Mouse (Mus musculus) kidney, adult 18-20 months (tissue): ENCODE results near the gene Smndc1.
"Not testable (repeated sequence)": the region's sequence is repeated elsewhere in the genome, so short reads cannot be mapped to it uniquely, and the experiment has no call there.

Experiments used
- DNase-seq: peaks from one replicate; pipeline ENCODE4 v3.0.0; 2021

The Smndc1 gene

DNA sequence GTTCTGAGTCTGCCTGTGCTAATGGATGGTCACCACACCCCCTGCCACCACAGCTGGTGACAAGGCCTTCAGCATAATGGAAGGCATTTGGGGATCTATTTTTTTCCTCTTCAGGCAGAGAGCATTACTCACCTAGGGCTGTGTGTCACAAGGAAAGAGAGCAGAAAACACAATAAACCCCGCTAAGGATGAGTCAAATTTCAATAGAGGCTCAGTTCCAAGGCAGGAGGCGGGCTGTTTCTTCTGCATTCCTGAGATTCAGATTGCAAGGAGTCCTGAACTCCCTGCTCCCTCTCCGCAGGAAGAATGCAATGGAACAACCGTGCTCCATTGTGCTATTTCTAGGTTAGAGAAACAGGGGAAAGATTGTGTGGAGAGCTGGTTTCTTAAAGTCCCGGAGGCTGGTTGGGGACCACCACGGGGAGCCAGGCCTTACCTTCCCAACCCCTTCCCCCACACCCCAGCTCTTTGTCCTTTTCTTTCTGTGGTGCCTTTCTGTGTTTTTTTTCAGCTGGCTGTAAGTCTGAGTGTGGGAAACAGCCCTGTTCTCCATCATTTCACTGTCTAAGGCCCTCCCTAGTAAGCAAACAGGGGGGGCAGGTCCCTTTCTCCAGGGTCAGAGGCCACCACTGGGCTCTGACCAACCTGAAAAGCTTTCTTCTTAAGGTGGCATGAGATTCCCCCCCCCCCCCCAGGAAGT, 21.9 kb upstream of the Smndc1 start:
- no peak for DNase-seq

DNA sequence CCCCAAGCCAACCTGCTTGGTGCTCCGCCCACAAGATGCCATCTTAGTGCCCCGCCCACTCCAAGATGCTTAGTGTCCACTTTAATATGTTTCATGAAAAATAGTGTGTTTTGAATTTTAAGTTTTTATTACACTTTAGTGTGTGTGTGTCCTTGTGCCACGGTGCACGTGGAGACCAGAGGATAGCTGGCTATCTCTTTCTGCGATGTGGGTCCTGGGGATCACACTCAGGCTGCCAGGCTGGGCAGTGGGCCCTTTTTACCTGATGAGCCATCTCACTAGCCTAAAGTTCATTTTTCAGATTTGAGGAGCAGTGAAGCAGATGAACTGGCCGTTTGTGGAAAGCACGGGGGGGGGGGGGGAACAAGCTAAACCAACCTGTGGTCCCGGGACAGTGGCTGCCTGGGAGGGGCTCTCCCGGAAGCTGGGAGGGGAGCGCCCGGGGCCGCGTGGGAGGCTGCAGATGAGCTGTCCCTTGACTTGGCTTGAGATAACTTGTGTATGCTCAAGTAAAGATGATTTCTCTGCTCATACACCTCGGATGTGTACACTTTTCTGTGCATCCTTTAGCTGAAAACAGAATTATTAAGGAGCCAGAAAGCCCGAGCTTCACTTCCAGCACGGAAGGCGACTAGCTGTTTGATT, 19.4 kb upstream of the Smndc1 start:
- DNase-seq = no peak

DNA sequence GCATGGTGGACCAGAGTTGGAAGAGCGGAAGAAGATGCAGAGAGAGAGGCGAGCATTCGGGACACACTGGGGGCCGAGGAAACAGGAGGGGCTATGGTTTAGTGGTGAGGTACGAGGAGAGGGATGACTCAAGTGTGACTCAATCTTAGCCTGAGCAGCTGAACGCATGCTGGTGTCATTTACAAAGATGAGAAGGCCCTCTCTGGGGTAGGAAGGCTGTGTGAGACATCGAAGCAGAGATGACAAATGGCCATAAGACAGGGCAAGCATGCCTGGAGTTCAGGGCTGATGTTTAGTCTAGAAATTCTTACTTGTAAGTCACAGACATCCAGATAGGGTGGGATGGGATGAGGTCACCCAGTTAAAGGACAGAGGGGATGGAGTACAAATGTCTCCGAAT, 18.0 kb upstream of the Smndc1 start:
- no peak for DNase-seq

DNA sequence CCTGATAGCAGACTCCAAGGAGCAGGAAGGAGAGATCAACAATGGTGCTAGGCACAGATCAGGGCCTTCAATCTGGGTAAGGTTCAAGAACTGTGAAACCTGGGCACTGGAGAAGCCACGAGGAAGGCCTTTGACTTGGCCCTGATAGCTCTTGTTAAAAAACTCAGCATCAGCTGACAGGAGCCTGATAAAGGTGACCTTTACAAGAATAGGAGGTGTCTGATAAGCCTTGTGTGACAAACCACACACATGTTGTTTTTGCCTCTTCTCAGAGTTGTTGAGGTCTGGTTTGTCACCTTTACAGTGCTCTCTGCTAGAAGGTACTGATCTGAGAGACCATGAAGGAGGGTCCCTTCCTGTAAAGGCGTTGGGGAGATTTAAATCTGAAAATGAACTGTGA, 17.0 kb upstream of the Smndc1 start:
- DNase-seq = no peak

DNA sequence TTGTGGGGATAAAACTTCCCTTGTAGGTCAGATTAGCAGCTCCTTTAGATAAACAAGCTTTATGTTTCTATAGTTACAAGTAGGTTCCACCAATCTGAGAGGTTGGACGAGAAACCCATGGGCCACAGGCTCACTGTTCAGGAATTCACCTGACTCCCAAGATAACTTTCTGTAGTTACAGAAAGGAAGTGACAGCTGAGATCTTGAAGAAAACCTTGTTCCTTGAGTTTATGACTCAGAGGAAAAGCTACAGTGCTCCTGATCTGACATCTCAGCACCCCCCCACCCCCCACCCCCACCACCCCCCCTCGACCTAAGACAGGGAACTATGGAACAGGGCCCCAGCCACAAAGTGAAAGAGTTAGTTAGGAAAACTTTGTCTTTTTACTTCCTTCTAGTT, 15.4 kb upstream of the Smndc1 start:
- DNase-seq = no peak

DNA sequence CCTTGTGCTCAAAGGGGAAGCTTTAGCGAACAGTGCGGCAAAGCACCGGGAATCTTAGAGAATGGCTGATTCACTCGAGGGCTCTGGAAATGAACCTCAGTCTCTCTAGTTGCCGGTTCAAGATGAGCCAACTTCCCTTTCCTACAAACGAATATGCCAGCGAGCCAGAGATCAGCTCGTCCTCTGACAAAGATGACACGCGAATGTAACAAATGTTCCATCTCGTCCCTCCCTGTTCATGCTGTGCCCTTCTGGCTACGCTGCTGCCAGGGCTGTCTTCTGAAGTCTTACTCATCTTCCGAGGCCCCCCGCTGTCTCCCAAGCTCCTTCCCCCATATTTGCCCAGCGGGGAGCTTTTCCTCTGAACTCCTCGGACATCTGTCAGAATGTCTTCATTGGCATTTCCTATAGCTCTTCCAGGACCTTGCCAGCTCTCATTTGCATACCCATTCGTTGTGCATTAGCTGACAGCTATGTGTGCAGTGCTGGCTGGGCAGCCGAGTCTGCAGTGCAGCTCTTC, 14.5 kb upstream of the Smndc1 start:
- DNase-seq = no peak

DNA sequence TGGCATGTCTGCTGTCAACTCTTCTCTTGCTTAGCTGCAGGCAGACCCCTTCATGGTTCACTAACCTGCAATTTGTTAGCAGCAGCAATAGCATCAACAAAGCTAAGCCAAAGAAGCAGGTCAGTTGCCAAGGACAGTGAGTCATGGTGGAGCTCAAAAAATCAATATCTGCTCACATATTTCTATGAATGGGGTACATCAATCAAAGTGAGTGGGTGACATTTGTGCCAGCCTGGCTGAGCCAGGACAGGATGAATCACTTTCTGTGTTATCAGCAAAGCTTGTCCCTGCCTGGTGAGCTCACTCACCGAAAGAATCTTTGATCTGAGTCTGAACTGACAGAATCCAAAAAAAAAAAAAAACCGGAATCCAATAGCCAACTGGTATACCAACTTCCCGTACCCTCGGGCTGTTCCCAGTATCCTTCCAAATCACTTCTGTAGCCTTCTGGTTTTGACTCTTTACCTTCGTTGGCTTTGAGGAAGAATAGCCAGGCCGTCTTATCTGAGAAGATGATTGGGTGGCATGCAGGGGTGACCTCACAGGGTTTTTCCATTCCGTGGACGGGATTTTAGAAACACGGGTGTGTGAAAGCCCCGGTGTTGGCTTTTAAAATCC, 13.9 kb upstream of the Smndc1 start:
- DNase-seq = no peak

DNA sequence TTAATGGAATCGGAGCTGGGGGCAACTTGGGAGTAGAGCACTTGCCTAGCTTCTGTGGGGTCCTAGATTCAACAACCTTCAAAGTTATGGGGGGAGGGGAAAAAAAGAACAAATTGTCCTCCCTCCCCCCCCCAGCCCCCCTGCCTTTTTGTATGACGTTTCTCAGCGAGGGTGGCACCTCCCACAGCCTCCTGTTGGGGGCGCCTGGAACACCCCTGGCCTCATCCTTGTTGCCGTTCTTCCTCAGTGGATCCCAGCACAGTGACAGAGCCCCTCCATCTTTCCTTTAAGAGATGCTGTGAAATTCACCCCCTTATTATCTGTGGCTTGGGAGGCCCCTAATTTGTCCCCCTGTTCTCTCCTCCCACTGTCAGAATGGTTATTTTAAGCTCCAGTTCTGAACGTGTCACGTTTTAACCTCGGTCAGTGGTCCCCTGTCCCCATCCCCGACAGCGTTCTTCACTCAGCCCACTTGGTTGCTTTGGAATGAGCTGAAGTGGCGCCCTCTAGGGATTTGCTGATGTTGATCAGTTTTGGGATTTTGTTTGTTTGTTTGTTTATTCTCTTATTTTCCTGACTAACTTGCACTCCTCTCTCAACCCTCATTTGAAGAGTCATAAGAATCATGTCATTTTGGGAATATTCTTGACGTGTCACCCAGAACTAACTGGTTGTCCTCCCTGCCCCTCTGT, 12.5 kb upstream of the Smndc1 start:
- DNase-seq = no peak

DNA sequence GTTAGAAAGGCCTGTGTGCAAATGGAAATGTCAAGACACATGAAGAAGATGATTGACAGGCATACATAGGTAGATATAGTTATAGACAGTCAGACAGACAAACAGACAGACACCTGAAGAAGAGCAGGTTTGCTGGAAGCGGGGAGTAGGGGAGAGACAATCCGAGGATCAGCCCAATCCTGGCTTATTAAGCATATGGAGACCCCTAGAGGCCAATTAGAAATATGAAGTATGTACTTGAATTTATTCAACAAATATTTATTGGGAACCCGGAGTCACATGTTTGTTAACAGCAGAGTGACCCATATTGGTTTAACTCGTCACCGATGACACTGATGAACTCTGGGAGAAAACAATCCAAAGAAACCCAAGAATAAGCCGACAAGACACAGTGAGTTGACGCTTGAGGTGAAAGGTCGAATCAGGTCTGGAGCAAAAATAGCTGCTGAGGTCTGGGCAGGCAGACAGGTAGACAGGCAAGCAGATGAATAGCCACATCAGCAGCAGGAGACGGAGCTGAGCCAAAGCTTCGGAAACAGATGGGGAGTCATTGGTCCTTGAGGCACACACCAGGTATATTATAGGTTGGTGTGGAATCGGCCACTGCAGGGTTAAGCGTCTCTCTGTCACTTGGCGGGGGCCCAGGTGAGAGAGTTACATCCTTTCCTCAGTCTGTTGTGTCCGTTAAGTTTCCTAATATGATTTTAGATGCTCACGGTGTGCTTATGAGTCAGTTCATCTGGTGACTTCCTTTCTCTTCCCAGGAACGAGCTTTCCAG, 10.1 kb upstream of the Smndc1 start:
- no peak for DNase-seq

DNA sequence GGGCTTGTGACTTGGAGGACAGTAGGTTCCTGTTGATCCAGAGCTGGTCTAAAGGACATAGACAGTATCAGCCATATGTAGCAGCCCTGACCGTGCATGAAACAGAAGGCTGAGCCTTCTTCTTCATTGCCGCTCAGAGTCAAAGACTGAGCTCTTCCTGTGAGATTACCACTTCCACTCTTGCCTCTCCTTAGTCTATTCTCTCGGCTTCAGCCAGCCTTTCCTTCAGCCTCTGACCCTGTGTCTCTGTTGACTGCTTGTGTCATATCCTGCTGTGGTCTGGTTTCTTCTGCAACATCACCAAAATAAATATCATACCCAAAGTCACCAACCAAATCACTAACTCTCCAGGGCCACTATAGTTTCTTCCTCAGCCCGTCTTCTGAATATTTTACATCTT, 8.8 kb upstream of the Smndc1 start:
- DNase-seq = no peak

DNA sequence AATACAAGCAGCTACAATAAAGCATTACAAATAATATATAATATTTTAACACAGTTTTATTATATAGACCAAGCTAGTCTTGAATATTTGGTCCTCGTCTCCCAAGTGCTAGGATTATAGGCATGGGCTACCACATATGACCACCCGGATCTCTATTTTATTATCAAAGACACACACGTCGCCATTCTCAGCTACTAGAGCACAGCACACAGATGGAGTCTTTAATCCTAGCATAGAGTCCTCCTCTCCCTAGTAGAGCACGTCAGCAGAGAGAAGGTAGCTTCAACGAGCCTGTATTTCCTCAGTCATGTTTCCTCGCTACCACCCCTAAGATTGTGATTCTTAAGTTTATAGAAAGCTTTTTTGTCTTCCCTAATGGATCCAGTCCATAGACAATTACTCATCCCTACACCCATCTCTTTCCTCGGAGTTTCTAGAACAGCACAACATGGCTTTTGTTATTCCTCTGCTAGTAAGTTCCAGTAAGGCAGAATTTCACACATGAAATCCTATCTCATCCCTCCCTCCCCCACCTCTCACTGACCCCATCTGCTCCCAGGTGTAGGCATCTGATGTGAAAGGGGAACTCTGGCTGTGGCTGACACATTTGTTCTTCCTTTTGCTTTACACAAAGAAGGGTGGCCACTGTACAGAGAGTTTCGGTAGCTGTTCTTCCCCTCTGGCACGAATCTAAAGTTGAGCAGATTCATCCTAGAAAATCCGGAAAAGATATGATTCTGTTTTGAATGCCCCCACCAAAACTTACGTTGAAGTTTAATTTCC, 7.3 kb upstream of the Smndc1 start:
- DNase-seq = no peak

DNA sequence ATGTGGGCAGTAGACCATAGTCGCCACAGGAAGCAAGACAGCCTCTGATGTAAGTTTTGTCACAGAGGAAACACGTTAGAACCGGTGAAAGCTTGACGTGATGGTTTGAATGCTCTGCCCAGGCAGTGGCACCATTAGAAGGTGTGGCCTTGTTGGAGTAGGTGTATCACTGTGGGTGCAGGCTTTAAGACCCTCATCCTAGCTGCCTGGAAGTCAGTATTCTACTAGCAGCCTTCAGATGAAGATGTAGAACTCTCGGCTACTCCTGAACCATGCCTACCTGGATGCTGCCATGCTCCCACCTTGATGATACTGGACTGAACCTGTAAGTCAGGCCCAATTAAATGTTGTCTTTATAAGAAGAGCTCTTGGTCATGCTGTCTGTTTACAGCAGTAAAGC, 5.4 kb upstream of the Smndc1 start:
- not testable (repeated sequence) for DNase-seq

DNA sequence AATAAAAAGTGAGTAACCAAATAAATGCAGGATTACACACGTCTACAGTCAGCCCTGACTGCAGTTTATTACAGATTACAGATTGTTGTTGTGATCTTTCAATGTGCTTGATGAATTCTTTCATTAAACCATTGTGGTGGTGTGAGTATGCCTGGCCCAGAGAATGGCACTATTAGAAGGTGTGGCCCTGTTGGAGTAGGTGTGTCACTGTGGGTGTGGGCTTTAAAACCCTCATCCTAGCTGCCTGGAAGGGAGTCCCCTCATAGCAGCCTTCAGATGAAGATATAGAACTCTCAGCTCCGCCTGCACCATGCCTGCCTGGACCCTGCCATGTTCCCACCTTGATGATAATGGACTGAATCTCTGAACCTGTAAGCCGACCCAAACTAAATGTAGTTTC, 4.6 kb upstream of the Smndc1 start:
- not testable (repeated sequence) for DNase-seq

DNA sequence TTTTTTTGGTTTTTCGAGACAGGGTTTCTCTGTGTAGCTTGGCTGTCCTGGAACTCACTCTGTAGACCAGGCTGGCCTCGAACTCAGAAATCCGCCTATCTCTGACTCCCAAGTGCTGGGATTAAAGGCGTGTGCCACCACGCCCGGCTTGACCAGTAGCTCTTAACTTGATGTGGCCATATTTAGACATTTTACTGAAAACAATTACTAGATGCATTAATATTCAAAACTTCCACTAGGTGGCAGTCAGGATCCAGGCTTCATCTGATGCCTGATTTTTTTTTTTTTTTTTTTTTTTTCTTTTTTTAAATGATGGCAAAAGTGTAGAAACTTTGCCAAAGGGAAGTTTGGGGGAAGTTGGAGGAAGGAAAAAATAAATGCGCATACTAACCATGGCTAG, 4.2 kb upstream of the Smndc1 start:
- DNase-seq = no peak

DNA sequence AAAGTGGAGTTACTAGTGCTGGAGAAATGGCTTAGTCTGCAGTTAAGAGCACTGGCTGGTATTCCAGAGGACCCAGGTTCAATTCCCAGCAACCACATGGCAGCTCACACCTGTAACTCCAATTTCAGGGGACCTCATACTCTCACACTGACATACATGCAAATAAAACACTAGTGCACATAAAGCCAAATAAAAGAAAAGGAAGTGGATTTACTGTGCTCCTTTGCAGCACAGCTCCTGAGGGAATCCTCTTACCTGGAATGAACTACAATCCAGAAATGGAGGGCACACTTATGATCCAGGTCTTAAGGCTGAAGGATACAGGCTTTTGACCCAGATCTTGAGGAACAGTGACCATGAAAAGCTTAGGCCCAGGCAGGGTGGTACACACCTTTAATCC, 3.3 kb upstream of the Smndc1 start:
- DNase-seq = no peak

DNA sequence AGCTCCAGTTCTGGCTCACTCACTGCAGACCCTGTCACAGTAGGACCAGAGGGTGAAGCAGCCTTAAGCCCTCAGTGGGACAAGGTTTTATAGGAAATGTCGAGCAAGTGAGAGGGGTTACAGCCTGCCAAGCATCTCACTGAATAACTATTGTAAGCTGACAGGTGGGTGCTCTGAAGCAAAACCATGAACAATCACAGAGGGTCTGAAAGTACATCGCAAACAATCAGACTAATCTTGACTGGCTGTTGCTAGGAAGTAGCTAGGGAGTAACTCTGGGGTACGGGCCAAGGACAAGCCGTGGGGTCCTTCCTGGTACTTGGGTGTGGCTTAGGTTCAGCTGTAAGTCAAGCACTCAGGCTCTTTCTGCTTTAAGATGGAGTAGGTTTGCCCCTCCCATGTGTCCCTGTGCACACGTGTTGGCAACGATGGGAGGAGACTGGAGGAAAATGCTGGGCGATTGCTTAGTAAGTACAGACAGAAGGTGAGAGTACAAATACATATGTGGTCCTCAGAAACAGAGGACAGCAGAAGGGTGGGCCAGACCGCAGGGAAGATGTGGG, 2.5 kb upstream of the Smndc1 start:
- DNase-seq = no peak

DNA sequence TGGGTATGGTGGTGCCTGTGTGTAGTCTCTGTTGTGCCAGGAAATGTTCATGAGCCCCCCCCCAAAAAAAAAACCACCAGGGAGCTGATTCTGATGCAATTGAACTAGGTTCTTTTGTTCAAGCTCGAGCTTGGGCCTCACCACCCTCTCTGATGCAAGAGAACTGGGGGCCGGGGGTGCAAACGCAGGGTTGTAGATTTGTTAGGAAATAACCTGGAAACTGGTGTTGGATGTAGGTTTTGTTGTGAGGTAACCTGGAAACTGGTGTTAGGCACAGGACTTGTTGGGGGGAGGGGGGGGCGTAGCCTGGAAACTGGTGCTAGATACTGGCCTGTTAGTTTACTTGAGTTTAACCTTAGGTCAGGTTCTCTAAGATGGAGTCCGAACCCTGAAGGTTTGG, 1.4 kb upstream of the Smndc1 start:
- no peak for DNase-seq

DNA sequence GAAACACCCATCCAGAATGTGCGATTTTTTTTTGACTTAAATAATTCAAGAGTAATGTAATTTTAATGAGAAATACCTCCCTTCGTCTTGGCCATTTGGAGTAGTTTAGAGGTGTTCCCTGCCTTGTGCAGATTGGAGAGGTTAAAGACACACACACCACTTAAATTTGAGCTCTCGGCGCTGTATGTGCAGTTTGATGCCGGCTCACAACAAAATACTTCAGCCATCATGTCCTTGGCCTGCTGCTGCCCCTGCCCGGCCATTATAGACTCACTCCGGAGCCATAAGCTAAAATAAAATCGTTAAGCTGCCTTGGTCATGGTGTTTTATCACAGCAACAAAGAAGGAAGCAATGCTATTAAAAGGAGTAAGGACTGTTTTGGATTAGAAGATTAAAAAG, 1.0 kb upstream of the Smndc1 start:
- DNase-seq = no peak

DNA sequence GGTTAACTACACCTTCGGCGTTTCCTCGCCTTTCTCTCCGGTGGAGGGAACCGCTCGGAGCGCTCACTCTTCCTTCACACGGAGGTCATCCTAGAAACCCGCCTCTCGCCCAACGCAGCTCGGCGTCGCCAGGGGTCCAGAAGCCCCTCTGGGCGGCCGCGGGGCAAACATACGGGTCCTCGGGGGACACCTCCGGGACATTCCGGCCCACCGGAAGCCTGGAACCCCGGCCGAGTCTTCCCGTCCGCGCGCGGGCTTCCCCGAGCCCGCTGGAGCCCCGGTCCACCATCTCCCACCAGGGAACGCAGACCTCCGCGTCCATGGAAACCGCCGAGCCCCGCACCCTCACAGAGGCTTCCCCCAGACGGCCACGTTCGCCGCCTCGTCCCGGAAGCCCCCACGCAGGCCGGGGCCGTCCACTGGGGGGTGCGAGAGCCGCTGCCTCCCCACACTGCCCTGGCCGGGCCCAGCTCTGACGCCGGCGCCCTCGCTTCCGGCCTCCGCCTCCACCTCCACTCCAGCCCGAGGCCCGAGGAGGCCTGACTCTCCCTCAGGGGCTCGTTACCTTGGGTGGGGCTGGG, 437 bp downstream of the Smndc1 start:
- no peak for DNase-seq

DNA sequence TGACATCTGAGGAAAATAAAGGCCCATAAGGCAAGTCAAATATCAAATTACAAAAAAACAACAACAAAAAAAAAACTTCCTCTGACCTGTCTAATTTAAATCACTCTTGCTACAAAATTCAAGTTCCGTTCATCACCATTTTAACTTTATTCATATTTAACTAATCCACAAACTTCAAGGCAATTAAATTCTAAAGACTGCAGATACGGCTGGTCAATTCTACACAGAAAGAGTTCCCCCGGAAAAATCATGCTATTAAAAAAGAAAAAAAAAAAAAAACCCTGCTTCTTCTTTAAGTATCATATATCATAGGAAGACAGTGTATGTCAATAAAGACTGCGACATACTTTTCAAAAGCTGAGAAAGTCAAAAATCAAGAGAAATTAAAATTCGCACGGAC, 961 bp downstream of the Smndc1 start:
- no peak for DNase-seq

DNA sequence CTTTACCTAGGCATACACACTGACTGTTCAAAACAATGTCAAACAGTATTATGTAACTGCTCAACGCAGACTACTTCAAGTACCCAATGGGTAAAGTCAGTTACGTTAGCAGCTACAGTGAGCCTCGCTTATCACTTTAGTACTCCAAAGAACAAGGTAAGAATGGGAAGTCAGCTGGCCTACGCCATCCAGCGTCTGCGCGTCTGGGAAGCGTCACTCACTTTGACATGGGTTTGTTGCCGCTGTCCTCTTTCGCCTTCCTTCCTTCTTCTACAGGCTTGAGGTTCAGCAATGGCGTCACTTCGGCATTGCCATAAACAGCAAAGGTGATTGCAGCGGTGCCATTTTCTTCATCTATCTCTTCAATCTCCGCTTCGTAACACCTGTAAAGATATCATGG, 7.0 kb downstream of the Smndc1 start:
- DNase-seq = no peak
